Mouse (Mus musculus): ENCODE data around the gene Dstn.

DNA sequence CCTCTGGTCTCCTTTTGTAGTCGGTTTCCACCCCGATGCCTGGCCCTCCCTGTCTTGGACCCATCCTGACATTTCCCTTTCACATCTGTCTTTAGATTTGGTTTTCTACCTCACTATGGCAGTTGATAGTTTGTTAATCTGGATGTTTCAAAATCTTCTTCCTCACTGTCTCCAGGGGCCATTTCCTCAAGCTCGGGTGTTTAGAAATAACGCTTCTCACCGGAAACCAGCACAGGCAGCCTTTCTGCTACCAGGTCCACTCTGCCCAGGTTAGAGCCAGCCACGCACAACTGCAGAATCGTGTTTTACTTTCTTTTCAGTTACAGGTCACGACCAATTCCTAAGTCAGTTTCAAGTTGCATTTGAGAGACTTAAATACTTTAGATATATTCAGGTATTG, 19.3 kb downstream of the Dstn start:
- TF ChIP-seq KAT2A (conservative IDR thresholded peaks at IDR 0.05; ENCODE audit: low read depth, low read length) (no peak), CHD2 (IDR thresholded peaks at IDR 0.05; ENCODE audit: low read length) (no peak), TCF12 (IDR thresholded peaks at IDR 0.05; ENCODE audit: low read depth, low read length) (no peak), CTCF (IDR thresholded peaks at IDR 0.05 in 2 of 3, conservative IDR thresholded peaks at IDR 0.05 in 1 of 3; ENCODE audit: control insufficient read depth in 1 of 3, insufficient read depth in 1 of 3, low read depth in 2 of 3, low read length in 3 of 3, poor library complexity in 1 of 3, severe bottlenecking in 1 of 3) (no peak), NRF1 (IDR thresholded peaks at IDR 0.05; ENCODE audit: insufficient read depth, low read depth, low read length, poor library complexity, severe bottlenecking) (no peak), POLR2A (IDR thresholded peaks at IDR 0.05; ENCODE audit: control insufficient read depth in 1 of 2, insufficient read depth in 1 of 2, low read depth in 1 of 2, low read length in 2 of 2, poor library complexity in 1 of 2) (no peak), ETS1 (IDR thresholded peaks at IDR 0.05; ENCODE audit: low read depth, low read length) (no peak), NELFE (IDR thresholded peaks at IDR 0.05; ENCODE audit: low read depth, low read length) (no peak)

Measured in MEL (cell line).